Mouse (Mus musculus) midbrain, postnatal 0 days (tissue): ENCODE data around the gene Ccdc9b. TPM values are rescaled to one million over a fixed set of nuclear protein-coding genes. Genes with fewer than 3 reads are reported as not detected.

Experiments
- ATAC-seq: fragments of 200-750 bp; cut with Nextera tagmentation; 2 replicates; pipeline ENCODE4 v1.8.0; 2017; ENCODE audit warnings: moderate number of reproducible peaks, mild to moderate bottlenecking, moderate TSS enrichment, moderate library complexity; ENCODE audit not compliant: low FRiP score
- DNase-seq: peaks from one replicate; pipeline ENCODE4 v3.0.0-alpha.2; 2015; ENCODE audit warnings: low spot score
- H3K27ac ChIP-seq: fragments of 300-500 bp; sonication (generic); 2 replicates; pipeline ENCODE4 v1.5.1; 2014; ENCODE audit warnings: low read depth, mild to moderate bottlenecking, low read length, mixed read lengths
- H3K27me3 ChIP-seq: fragments of 300-500 bp; sonication (generic); 2 replicates; pipeline ENCODE4 v1.6.1; 2014; ENCODE audit warnings: low read length, control low read depth, mixed read lengths; ENCODE audit not compliant: insufficient read depth
- H3K36me3 ChIP-seq: fragments of 300-500 bp; sonication (generic); 2 replicates; pipeline ENCODE4 v1.6.1; 2014; ENCODE audit warnings: low read length, control low read depth, mixed read lengths; ENCODE audit not compliant: insufficient read depth
- H3K4me1 ChIP-seq: fragments of 300-500 bp; sonication (generic); 2 replicates; pipeline ENCODE4 v1.6.1; 2014; ENCODE audit warnings: mild to moderate bottlenecking, control low read depth, antibody characterized with exemption, low read length, mixed read lengths; ENCODE audit not compliant: insufficient read depth
- H3K4me2 ChIP-seq: fragments of 300-500 bp; sonication (generic); 2 replicates; pipeline ENCODE4 v1.6.1; 2014; ENCODE audit warnings: low read depth, mild to moderate bottlenecking, low read length, mixed read lengths; ENCODE audit not compliant: poor library complexity, severe bottlenecking
- H3K4me3 ChIP-seq: fragments of 300-500 bp; sonication (generic); 2 replicates; pipeline ENCODE4 v1.5.1; 2014; ENCODE audit warnings: low read depth, mild to moderate bottlenecking, low read length, moderate library complexity
- H3K9ac ChIP-seq: fragments of 300-500 bp; sonication (generic); replicated peaks from 2 replicates; pipeline ENCODE4 v1.6.1; 2014; ENCODE audit warnings: mild to moderate bottlenecking, low read length, moderate library complexity, mixed read lengths; ENCODE audit not compliant: poor library complexity, severe bottlenecking
- H3K9me3 ChIP-seq: fragments of 300-500 bp; sonication (generic); 2 replicates; pipeline ENCODE4 v1.6.1; 2016; ENCODE audit warnings: low read length, control low read depth
- CTCF ChIP-seq: IDR thresholded peaks from 2 replicates; pipeline ENCODE4 v1.5.1; 2016; ENCODE audit warnings: antibody characterized with exemption, mild to moderate bottlenecking
- WGBS: fragments of 180-500 bp; shearing (Covaris S2); extraction: QIAGEN DNeasy Blood & Tissue Kit; methylation state at CpG from one replicate; pipeline ENCODE4 v1.1.7; 2014; 5-methylcytosine and 5-hydroxymethylcytosine counted together
- polyA plus RNA-seq: library from polyadenylated mRNA; unstranded; fragments of >200 nt; fragmentation: Nextera tagmentation; extraction: Ambion mirVana; gene quantifications from 2 replicates; pipeline ENCODE4 v1.2.1, GENCODE M21; 2015
- total RNA-seq: library from RNA; depleted of rRNA; stranded (reverse); fragments of >200 nt; gene quantifications from 2 replicates; pipeline ENCODE4 v1.2.3, GENCODE M21; 2014

Ccdc9b gene
- total and polyA plus RNA-seq, 2 experiments from 2014 or later = 0.79 to 1.5 TPM

GRCm38 (mm10) chr2:118779504-118780480 lies 17.3 kb upstream of the Ccdc9b start, which contains the start of gene Disp2:
Disp2 (plus strand) TSS chr2:118779719.
- Histone ChIP-seq H3K9ac (peak within 1 kb of the TSS; percentile 84), H3K27me3 (no peaks in the 10 kb centered on the region), H3K27ac (peak within 1 kb of the TSS; percentile 95), H3K4me3 (peak within 1 kb of the TSS; percentile 57), H3K4me2 (peak within 1 kb of the TSS; percentile 61), H3K9me3 (no peaks in the 10 kb centered on the region), H3K4me1 (0 out of 2 replicates have a peak, but pooled peaks cover 5% of the 10 kb centered on the region), H3K36me3 (no peaks in the 10 kb centered on the region)
- peak; percentile 97 for DNase-seq
- ATAC-seq = peak; percentile 92
- TF ChIP-seq CTCF = peak; percentile 61
- 7% methylated on average over 39 of the region's 39 CpGs for WGBS

GRCm38 (mm10) chr2:118779065-118779464 lies 16.6 kb upstream of the Ccdc9b start:
- no peak for DNase-seq
- 0 out of 2 replicates have a peak overlapping the region, but pooled peaks have one; percentile 29 for H3K9ac ChIP-seq

DNA sequence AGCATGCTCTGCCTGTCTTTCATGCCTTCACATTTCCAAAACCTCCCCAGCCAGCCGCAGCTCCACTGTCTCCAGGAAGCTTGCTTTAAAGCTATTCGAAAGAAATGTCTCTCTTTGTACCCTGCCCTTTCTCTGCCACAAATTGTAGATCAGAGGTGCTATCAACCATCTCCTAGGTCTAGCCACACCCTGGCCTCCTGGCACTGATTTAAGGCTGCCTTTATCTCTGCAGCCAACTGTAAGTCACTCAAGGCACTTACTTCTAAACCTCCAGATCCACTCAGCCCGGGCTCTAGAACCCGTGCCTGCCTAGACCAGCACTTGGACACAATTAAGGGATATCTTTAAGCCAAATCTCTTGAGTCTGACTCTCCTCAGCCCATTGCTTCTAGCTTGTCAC lies 16.0 kb upstream of the Ccdc9b start:
- Histone ChIP-seq H3K9me3 (no peaks in the 10 kb centered on the region), H3K4me1 (0 out of 2 replicates have a peak, but pooled peaks cover 5% of the 10 kb centered on the region), H3K4me3 (no peak overlapping the region), H3K27ac (no peak overlapping the region), H3K9ac (no peak overlapping the region), H3K4me2 (no peak overlapping the region), H3K27me3 (no peaks in the 10 kb centered on the region), H3K36me3 (no peaks in the 10 kb centered on the region)
- 86% methylated on average over 4 of the region's 4 CpGs for WGBS
- TF ChIP-seq CTCF = no peak
- ATAC-seq (no peak), DNase-seq (no peak)

More at GRCm38 (mm10) chr2:118779065-118779464, 16.6 kb upstream of the Ccdc9b start:
- Histone ChIP-seq H3K4me2 (peak overlapping the region; percentile 61), H3K27ac (peak overlapping the region; percentile 95), H3K4me3 (peak overlapping the region; percentile 57), H3K4me1 (0 out of 2 replicates have a peak, but pooled peaks cover 5% of the 10 kb centered on the region), H3K27me3 (no peaks in the 10 kb centered on the region), H3K36me3 (no peaks in the 10 kb centered on the region), H3K9me3 (no peaks in the 10 kb centered on the region)
- peak; percentile 22; the same call in 1 of the 2 replicates for ATAC-seq
- TF ChIP-seq CTCF = no peak
- WGBS = 10% methylated on average over 10 of the region's 10 CpGs

DNA sequence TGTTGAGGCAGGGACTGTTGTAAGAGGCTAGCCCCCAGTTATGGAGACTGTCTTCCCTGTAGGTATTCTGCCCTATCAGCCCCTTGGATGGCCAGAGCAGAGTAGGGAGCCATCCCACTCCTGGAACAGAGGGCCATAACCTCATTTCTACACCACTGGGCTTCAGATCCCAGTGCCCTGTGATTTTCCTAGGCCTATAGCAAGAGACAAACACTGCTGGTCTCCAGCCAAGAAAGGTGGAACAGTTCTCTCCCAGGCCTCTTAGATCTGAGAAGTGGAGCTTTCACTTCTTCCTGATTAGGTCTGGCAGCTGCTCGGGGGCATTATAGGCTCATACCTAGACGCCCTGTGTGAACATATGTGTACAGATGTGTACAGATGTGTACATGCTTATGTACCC lies 13.8 kb upstream of the Ccdc9b start:
- Histone ChIP-seq H3K9me3 (no peaks in the 10 kb centered on the region), H3K4me3 (no peak overlapping the region), H3K4me2 (no peak overlapping the region), H3K27me3 (no peaks in the 10 kb centered on the region), H3K27ac (no peak overlapping the region), H3K9ac (no peak overlapping the region), H3K4me1 (0 out of 2 replicates have a peak, but pooled peaks cover 5% of the 10 kb centered on the region), H3K36me3 (no peaks in the 10 kb centered on the region)
- DNase-seq (no peak), ATAC-seq (no peak)
- TF ChIP-seq CTCF = no peak
- 88% methylated on average over 2 of the region's 2 CpGs for WGBS

DNA sequence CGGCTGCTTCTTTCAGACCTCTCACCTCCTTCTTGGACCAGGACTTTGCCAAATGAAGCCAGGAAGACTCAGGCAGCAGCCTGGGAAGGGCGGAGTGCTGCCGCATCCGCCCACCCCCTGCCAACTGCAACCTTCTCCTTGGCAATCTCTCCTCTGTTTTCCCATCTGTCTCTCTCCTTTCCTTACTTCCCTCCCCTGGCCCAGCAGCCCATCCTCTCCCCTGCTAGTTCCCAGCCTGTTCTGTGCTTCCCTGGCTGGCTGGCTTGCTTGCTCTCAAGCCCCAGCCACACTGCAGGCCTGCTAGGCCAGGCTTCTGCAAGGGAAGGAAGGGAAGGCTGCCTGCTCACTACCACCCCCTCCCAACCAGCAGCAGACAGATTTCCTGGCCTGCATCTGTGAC lies 13.4 kb upstream of the Ccdc9b start:
- H3K9me3 ChIP-seq = no peaks in the 10 kb centered on the region
- H3K9ac ChIP-seq = no peak overlapping the region
- no peaks in the 10 kb centered on the region for H3K36me3 ChIP-seq
- 0 out of 2 replicates have a peak, but pooled peaks cover 3% of the 10 kb centered on the region for H3K4me1 ChIP-seq
- WGBS = 71% methylated on average over 3 of the region's 4 CpGs
- no peak overlapping the region for H3K4me3 ChIP-seq
- DNase-seq (peak; percentile 69), ATAC-seq (no peak)
- no peak overlapping the region for H3K4me2 ChIP-seq
- H3K27me3 ChIP-seq = no peaks in the 10 kb centered on the region
- TF ChIP-seq CTCF = no peak
- H3K27ac ChIP-seq = no peak overlapping the region

- Histone ChIP-seq H3K4me1 (0 out of 2 replicates have a peak, but pooled peaks cover 3% of the 10 kb centered on the region), H3K9me3 (no peaks in the 10 kb centered on the region), H3K4me2 (no peak overlapping the region), H3K4me3 (no peak overlapping the region), H3K36me3 (no peaks in the 10 kb centered on the region), H3K9ac (no peak overlapping the region), H3K27me3 (no peaks in the 10 kb centered on the region), H3K27ac (no peak overlapping the region)
- no peak for TF ChIP-seq CTCF
- ATAC-seq (no peak), DNase-seq (peak; percentile 45)
- 67% methylated on average over 1 of the region's 1 CpGs for WGBS
These were observed 12.9 kb upstream of the Ccdc9b start for GRCm38 (mm10) chr2:118775396-118775795.
